Mouse (Mus musculus) layer of hippocampus, adult 11-12 months (tissue): ENCODE results near the gene Sox1.

Experiments
- DNase-seq: peaks from one replicate; pipeline ENCODE4 v3.0.0; 2022; ENCODE audit warnings: low spot score

The Sox1 gene

GRCm38 (mm10) chr8:12425906-12426305 lies 30.8 kb downstream of the Sox1 start:
- no peak for DNase-seq

GRCm38 (mm10) chr8:12427346-12427745 lies 32.3 kb downstream of the Sox1 start:
- no peak for DNase-seq

GRCm38 (mm10) chr8:12427886-12428799 lies 33.0 kb downstream of the Sox1 start:
- DNase-seq, result no peak

- DNase-seq, result no peak
Measured at GRCm38 (mm10) chr8:12428931-12429330, 33.8 kb downstream of the Sox1 start.

- DNase-seq, result no peak
Measured at GRCm38 (mm10) chr8:12429601-12430172, 34.6 kb downstream of the Sox1 start.

GRCm38 (mm10) chr8:12430173-12430899 lies 35.2 kb downstream of the Sox1 start:
- peak; percentile 45 for DNase-seq

GRCm38 (mm10) chr8:12430900-12431737 lies 36.0 kb downstream of the Sox1 start:
- no peak for DNase-seq

- DNase-seq, result no peak
Measured at GRCm38 (mm10) chr8:12431738-12432055, 36.6 kb downstream of the Sox1 start.

GRCm38 (mm10) chr8:12432546-12432945 lies 37.5 kb downstream of the Sox1 start:
- peak; percentile 19 for DNase-seq

GRCm38 (mm10) chr8:12434771-12435170 lies 39.7 kb downstream of the Sox1 start:
- DNase-seq, result no peak

- DNase-seq, result no peak
Measured at GRCm38 (mm10) chr8:12438021-12438420, 42.9 kb downstream of the Sox1 start.

- DNase-seq, result no peak
Measured at GRCm38 (mm10) chr8:12439044-12439443, 43.9 kb downstream of the Sox1 start.

- no peak for DNase-seq
Measured at GRCm38 (mm10) chr8:12439846-12440245, 44.8 kb downstream of the Sox1 start.

GRCm38 (mm10) chr8:12440997-12441396 lies 45.9 kb downstream of the Sox1 start:
- DNase-seq, result no peak

- no peak for DNase-seq
Measured at GRCm38 (mm10) chr8:12445258-12445657, 50.2 kb downstream of the Sox1 start.

- no peak for DNase-seq
Measured at GRCm38 (mm10) chr8:12445926-12446680, 51.0 kb downstream of the Sox1 start.
